Mouse (Mus musculus): ENCODE measurements at regions not wholly inside any gene's neighbourhood (a gene's known extent, or its start where the extent isn't known, plus 50 kb on each side); places are given as distances from the start of the nearest gene placed in this dataset.

- TF ChIP-seq POLR2A (IDR thresholded peaks at IDR 0.05; ENCODE audit: extremely low read depth, insufficient read depth, low read length) (no peak), CTCF (IDR thresholded peaks at IDR 0.05; ENCODE audit: low read depth, low read length) (no peak)
Measured at GRCm38 (mm10) chr15:62861422-62861821, 983.6 kb downstream of the Gsdmc2 start.
